Mouse (Mus musculus): ENCODE results near the gene Myo3a. TPM values are rescaled to one million over a fixed set of nuclear protein-coding genes. Genes with fewer than 3 reads are reported as not detected.

The Myo3a gene
- polyA plus RNA-seq (2014; fragmentation: Nextera tagmentation; extraction: Ambion mirVana): not detected in 2 replicates

- Histone ChIP-seq H3K27me3 (ENCODE audit: control insufficient read depth, insufficient read depth, low read length) (no peaks in the 10 kb centered on the region), H3K9me3 (ENCODE audit: control insufficient read depth, low read length) (no peaks in the 10 kb centered on the region), H3K4me1 (ENCODE audit: control insufficient read depth, insufficient read depth, low read length) (peaks cover 2% of the 10 kb centered on the region; the same call in 1 of the 2 replicates), H3K4me3 (ENCODE audit: low read depth, low read length) (peak within 1 kb of the TSS; percentile 23; the same call in 1 of the 2 replicates), H3K4me2 (peak within 1 kb of the TSS; percentile 52), H3K9ac (ENCODE audit: low read length) (peak within 1 kb of the TSS; percentile 44), H3K27ac (ENCODE audit: low read depth, low read length) (no peak within 1 kb of the TSS), H3K36me3 (ENCODE audit: control insufficient read depth, insufficient read depth, low read length) (no peaks in the 10 kb centered on the region)
- ATAC-seq (ENCODE audit: low FRiP score) (peak; percentile 74), DNase-seq (ENCODE audit: low spot score, missing footprints) (peak; percentile 84)
- WGBS: 2% methylated on average over 21 of the region's 21 CpGs
These were observed at the start of gene Myo3a for GRCm38 (mm10) chr2:22227308-22227707. TSS of gene Myo3a (plus strand) at chr2:22227503.

- DNase-seq (ENCODE audit: low spot score, missing footprints): no peak
- H3K4me2 ChIP-seq: no peak overlapping the region
- H3K27ac ChIP-seq (ENCODE audit: low read depth, low read length): no peak overlapping the region
- WGBS: 85% methylated on average over 3 of the region's 3 CpGs
- no peaks in the 10 kb centered on the region for H3K36me3 ChIP-seq (ENCODE audit: control insufficient read depth, insufficient read depth, low read length)
- H3K4me3 ChIP-seq (ENCODE audit: low read depth, low read length): no peak overlapping the region
- no peaks in the 10 kb centered on the region for H3K9me3 ChIP-seq (ENCODE audit: control insufficient read depth, low read length)
- H3K9ac ChIP-seq (ENCODE audit: low read length): no peak overlapping the region
- no peaks in the 10 kb centered on the region for H3K27me3 ChIP-seq (ENCODE audit: control insufficient read depth, insufficient read depth, low read length)
- ATAC-seq (ENCODE audit: low FRiP score): no peak
- H3K4me1 ChIP-seq (ENCODE audit: control insufficient read depth, insufficient read depth, low read length): no peaks in the 10 kb centered on the region
These were observed 23.2 kb downstream of the Myo3a start for GRCm38 (mm10) chr2:22250462-22250861.

GRCm38 (mm10) chr2:22251045-22251444 is 23.7 kb downstream of the Myo3a start:
- Histone ChIP-seq H3K36me3 (ENCODE audit: control insufficient read depth, insufficient read depth, low read length) (no peaks in the 10 kb centered on the region), H3K4me3 (ENCODE audit: low read depth, low read length) (no peak overlapping the region), H3K4me1 (ENCODE audit: control insufficient read depth, insufficient read depth, low read length) (no peaks in the 10 kb centered on the region), H3K9me3 (ENCODE audit: control insufficient read depth, low read length) (no peaks in the 10 kb centered on the region), H3K9ac (ENCODE audit: low read length) (no peak overlapping the region), H3K4me2 (no peak overlapping the region), H3K27me3 (ENCODE audit: control insufficient read depth, insufficient read depth, low read length) (no peaks in the 10 kb centered on the region), H3K27ac (ENCODE audit: low read depth, low read length) (no peak overlapping the region)
- 76% methylated on average over 2 of the region's 2 CpGs for WGBS
- ATAC-seq (ENCODE audit: low FRiP score): no peak
- DNase-seq (ENCODE audit: low spot score, missing footprints): no peak

- Histone ChIP-seq H3K36me3 (ENCODE audit: control insufficient read depth, insufficient read depth, low read length) (no peaks in the 10 kb centered on the region), H3K9ac (ENCODE audit: low read length) (no peak overlapping the region), H3K9me3 (ENCODE audit: control insufficient read depth, low read length) (no peaks in the 10 kb centered on the region), H3K27ac (ENCODE audit: low read depth, low read length) (no peak overlapping the region), H3K4me3 (ENCODE audit: low read depth, low read length) (no peak overlapping the region), H3K27me3 (ENCODE audit: control insufficient read depth, insufficient read depth, low read length) (no peaks in the 10 kb centered on the region), H3K4me1 (ENCODE audit: control insufficient read depth, insufficient read depth, low read length) (no peaks in the 10 kb centered on the region), H3K4me2 (no peak overlapping the region)
- no peak for DNase-seq (ENCODE audit: low spot score, missing footprints)
- ATAC-seq (ENCODE audit: low FRiP score): no peak
These were observed 28.3 kb downstream of the Myo3a start for GRCm38 (mm10) chr2:22255600-22255999.

- ATAC-seq (ENCODE audit: low FRiP score): peak; percentile 57; the same call in 1 of the 2 replicates
- Histone ChIP-seq H3K27me3 (ENCODE audit: control insufficient read depth, insufficient read depth, low read length) (no peaks in the 10 kb centered on the region), H3K9ac (ENCODE audit: low read length) (no peak overlapping the region), H3K9me3 (ENCODE audit: control insufficient read depth, low read length) (no peaks in the 10 kb centered on the region), H3K27ac (ENCODE audit: low read depth, low read length) (no peak overlapping the region), H3K36me3 (ENCODE audit: control insufficient read depth, insufficient read depth, low read length) (no peaks in the 10 kb centered on the region), H3K4me1 (ENCODE audit: control insufficient read depth, insufficient read depth, low read length) (no peaks in the 10 kb centered on the region), H3K4me2 (no peak overlapping the region), H3K4me3 (ENCODE audit: low read depth, low read length) (no peak overlapping the region)
- WGBS: 69% methylated on average over 2 of the region's 2 CpGs
- DNase-seq (ENCODE audit: low spot score, missing footprints): peak; percentile 56
These were observed 44.3 kb downstream of the Myo3a start for GRCm38 (mm10) chr2:22271555-22271954.

- H3K4me1 ChIP-seq (ENCODE audit: control insufficient read depth, insufficient read depth, low read length): no peaks in the 10 kb centered on the region
These were observed 58.1 kb downstream of the Myo3a start for GRCm38 (mm10) chr2:22285366-22285765.

GRCm38 (mm10) chr2:22285777-22286176 is 58.5 kb downstream of the Myo3a start:
- Histone ChIP-seq H3K4me2 (no peak overlapping the region), H3K36me3 (ENCODE audit: control insufficient read depth, insufficient read depth, low read length) (no peaks in the 10 kb centered on the region), H3K27me3 (ENCODE audit: control insufficient read depth, insufficient read depth, low read length) (no peaks in the 10 kb centered on the region), H3K9me3 (ENCODE audit: control insufficient read depth, low read length) (no peaks in the 10 kb centered on the region), H3K4me3 (ENCODE audit: low read depth, low read length) (no peak overlapping the region), H3K27ac (ENCODE audit: low read depth, low read length) (no peak overlapping the region), H3K9ac (ENCODE audit: low read length) (no peak overlapping the region), H3K4me1 (ENCODE audit: control insufficient read depth, insufficient read depth, low read length) (no peaks in the 10 kb centered on the region)
- ATAC-seq (ENCODE audit: low FRiP score): no peak
- 50% methylated on average over 1 of the region's 1 CpGs for WGBS
- peak; percentile 23 for DNase-seq (ENCODE audit: low spot score, missing footprints)

More at GRCm38 (mm10) chr2:22285366-22285765, 58.1 kb downstream of the Myo3a start:
- whole genome bisulfite sequencing: 59% methylated on average over 2 of the region's 2 CpGs
- H3K4me3 ChIP-seq (ENCODE audit: low read depth, low read length): no peak overlapping the region
- no peaks in the 10 kb centered on the region for H3K27me3 ChIP-seq (ENCODE audit: control insufficient read depth, insufficient read depth, low read length)
- no peak overlapping the region for H3K4me2 ChIP-seq
- H3K9ac ChIP-seq (ENCODE audit: low read length): no peak overlapping the region
- no peaks in the 10 kb centered on the region for H3K36me3 ChIP-seq (ENCODE audit: control insufficient read depth, insufficient read depth, low read length)
- ATAC-seq (ENCODE audit: low FRiP score) (no peak), DNase-seq (ENCODE audit: low spot score, missing footprints) (no peak)
- no peaks in the 10 kb centered on the region for H3K9me3 ChIP-seq (ENCODE audit: control insufficient read depth, low read length)
- H3K27ac ChIP-seq (ENCODE audit: low read depth, low read length): no peak overlapping the region

- H3K27ac ChIP-seq (ENCODE audit: low read depth, low read length): no peak overlapping the region
- WGBS: 60% methylated on average over 11 of the region's 11 CpGs
- no peaks in the 10 kb centered on the region for H3K9me3 ChIP-seq (ENCODE audit: control insufficient read depth, low read length)
- no peak for DNase-seq (ENCODE audit: low spot score, missing footprints)
- H3K4me2 ChIP-seq: no peak overlapping the region
- no peak overlapping the region for H3K4me3 ChIP-seq (ENCODE audit: low read depth, low read length)
- H3K27me3 ChIP-seq (ENCODE audit: control insufficient read depth, insufficient read depth, low read length): no peaks in the 10 kb centered on the region
- peak; percentile 52; the same call in 1 of the 2 replicates for ATAC-seq (ENCODE audit: low FRiP score)
- H3K9ac ChIP-seq (ENCODE audit: low read length): no peak overlapping the region
- no peaks in the 10 kb centered on the region for H3K36me3 ChIP-seq (ENCODE audit: control insufficient read depth, insufficient read depth, low read length)
- H3K4me1 ChIP-seq (ENCODE audit: control insufficient read depth, insufficient read depth, low read length): no peaks in the 10 kb centered on the region
These were observed 66.5 kb downstream of the Myo3a start for GRCm38 (mm10) chr2:22293579-22294446.

- H3K27ac ChIP-seq (ENCODE audit: low read depth, low read length): no peak overlapping the region
- ATAC-seq (ENCODE audit: low FRiP score) (no peak), DNase-seq (ENCODE audit: low spot score, missing footprints) (no peak)
These were observed 67.1 kb downstream of the Myo3a start for GRCm38 (mm10) chr2:22294447-22294738.

More at GRCm38 (mm10) chr2:22294447-22294738, 67.1 kb downstream of the Myo3a start:
- H3K27me3 ChIP-seq (ENCODE audit: control insufficient read depth, insufficient read depth, low read length): no peaks in the 10 kb centered on the region
- H3K4me1 ChIP-seq (ENCODE audit: control insufficient read depth, insufficient read depth, low read length): no peaks in the 10 kb centered on the region
- no peaks in the 10 kb centered on the region for H3K9me3 ChIP-seq (ENCODE audit: control insufficient read depth, low read length)
- WGBS: 21% methylated on average over 2 of the region's 2 CpGs
- no peak overlapping the region for H3K4me3 ChIP-seq (ENCODE audit: low read depth, low read length)
- no peak overlapping the region for H3K9ac ChIP-seq (ENCODE audit: low read length)
- no peaks in the 10 kb centered on the region for H3K36me3 ChIP-seq (ENCODE audit: control insufficient read depth, insufficient read depth, low read length)
- no peak overlapping the region for H3K4me2 ChIP-seq

All from midbrain, embryonic 11.5 days (tissue).